In the genomic region with DNA sequence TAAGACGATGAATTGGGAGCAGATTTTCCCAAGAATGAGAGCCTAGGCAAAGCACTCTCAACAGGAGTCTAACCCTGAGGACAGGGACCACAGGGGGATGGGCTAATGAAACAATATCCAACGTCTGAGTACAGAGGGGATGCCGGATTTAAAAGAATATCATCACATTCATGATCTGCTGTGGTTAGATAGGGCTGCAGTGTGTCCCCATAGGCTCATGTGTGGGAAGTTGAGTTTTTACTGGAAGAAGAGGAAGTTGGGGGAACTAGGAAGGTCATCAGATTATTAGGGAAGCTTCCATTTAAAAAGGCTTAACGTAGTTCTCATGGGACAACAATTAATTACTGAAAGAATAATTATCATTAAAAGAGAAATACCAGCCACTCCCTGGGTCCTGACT, we compare ENCODE assay signal across 25 mouse cellular contexts.
DNase-seq lines count a peak whose midpoint lies in the region; ATAC-seq and TF ChIP-seq lines count a peak whose summit lies in the region.
"Had no signal": no experiment of that assay in that cellular context is flagged by ENCODE, and none has a peak within 500 bp of the region (broad histone marks: within the 10 kb centered on the region; RNA-seq: fewer than 3 reads in every experiment).

No protein-coding gene starts in this region.

- no peaks in the 10 kb centered on the region for H3K9me3 ChIP-seq in MEL (replicated peaks; ENCODE audit: insufficient read depth, low read length)
- H3K9me3 ChIP-seq: embryonic facial prominence, embryonic 10.5 days; embryonic facial prominence, embryonic 13.5 days; forebrain, embryonic 12.5 days; forebrain, embryonic 15.5 days; heart, embryonic 12.5 days; heart, embryonic 15.5 days had no signal

- ATAC-seq in granulocyte monocyte progenitor cell, adult 5-6 weeks (replicated peaks; ENCODE audit: poor library complexity, severe bottlenecking), result peak; percentile 58
- peak; percentile 55 for ATAC-seq in megakaryocyte progenitor cell, adult 5-6 weeks (replicated peaks; ENCODE audit: poor library complexity)
- no peak for ATAC-seq in frontal cortex, adult (ENCODE audit: low TSS enrichment)
- ATAC-seq: activated CD4-positive, CD25-positive, alpha-beta regulatory T cell, adult 4 months; CD4-positive, CD25-positive, alpha-beta regulatory T cell, adult 4 months; forebrain, embryonic 15.5 days; inflammation-experienced regulatory T-cells, adult 6 months; intestine, embryonic 16.5 days had no signal

- peaks cover 0 to 30% of the 10 kb centered on the region in 2 experiments; a peak in 2 of 4 replicates for H3K36me3 ChIP-seq in MEL (ENCODE audit: control insufficient read depth in 1 of 2, insufficient read depth in 2 of 2, low read length in 2 of 2)
- H3K36me3 ChIP-seq: embryonic facial prominence, embryonic 10.5 days; embryonic facial prominence, embryonic 13.5 days; forebrain, embryonic 12.5 days; forebrain, embryonic 15.5 days; heart, embryonic 12.5 days; heart, embryonic 15.5 days had no signal

- peaks cover 10 to 25% of the 10 kb centered on the region in 2 experiments for H3K4me1 ChIP-seq in MEL (ENCODE audit: control insufficient read depth in 1 of 2, insufficient read depth in 2 of 2, low read length in 2 of 2)
- peaks cover 44% of the 10 kb centered on the region for H3K4me1 ChIP-seq in bone marrow macrophage, adult 2 months (ENCODE audit: control insufficient read depth, insufficient read depth, low read length)
- H3K4me1 ChIP-seq: embryonic facial prominence, embryonic 10.5 days; embryonic facial prominence, embryonic 13.5 days; forebrain, embryonic 12.5 days had no signal

- H3K27ac ChIP-seq in MEL (ENCODE audit: control insufficient read depth, low read depth, low read length), result peak overlapping the region; percentile 31; the same call in 1 of the 2 replicates
- H3K27ac ChIP-seq in bone marrow macrophage, adult 2 months (ENCODE audit: insufficient read depth, low read depth, low read length), result peak overlapping the region; percentile 40
- H3K27ac ChIP-seq: embryonic facial prominence, embryonic 10.5 days; embryonic facial prominence, embryonic 13.5 days; forebrain, embryonic 12.5 days; forebrain, embryonic 15.5 days; heart, embryonic 15.5 days; hindbrain, embryonic 14.5 days had no signal

- TF ChIP-seq EP300 in MEL (IDR thresholded peaks at IDR 0.05; ENCODE audit: low read depth in 1 of 2, low read length in 2 of 2), result peak; percentile 84 to 86

- TF ChIP-seq CTCF in MEL (IDR thresholded peaks at IDR 0.05 in 2 of 3, conservative IDR thresholded peaks at IDR 0.05 in 1 of 3; ENCODE audit: control insufficient read depth in 1 of 3, insufficient read depth in 1 of 3, low read depth in 2 of 3, low read length in 3 of 3, poor library complexity in 1 of 3, severe bottlenecking in 1 of 3), result no peak
- no peak for TF ChIP-seq CTCF in bone marrow macrophage, adult 2 months (IDR thresholded peaks at IDR 0.05; ENCODE audit: low read depth, low read length)

- peak; percentile 66 for DNase-seq in MEL (ENCODE audit: low read depth, low spot score)
- DNase-seq in thymus, postnatal 0 days (ENCODE audit: low spot score), result no peak
- DNase-seq: adrenal gland, adult 8-10 months; adrenal gland, postnatal 25 days; gastrocnemius, postnatal 10 days; gastrocnemius, postnatal 36 days; heart, adult 11 months; heart, postnatal 10 days; heart, postnatal 4 days had no signal

- H3K9ac ChIP-seq in MEL (ENCODE audit: control insufficient read depth, low read depth, low read length, poor library complexity, severe bottlenecking), result no peak overlapping the region
- H3K9ac ChIP-seq: embryonic facial prominence, embryonic 13.5 days; forebrain, embryonic 12.5 days; forebrain, embryonic 15.5 days; heart, embryonic 12.5 days; heart, embryonic 15.5 days; hindbrain, embryonic 14.5 days had no signal

- H3K27me3 ChIP-seq in MEL (ENCODE audit: control insufficient read depth in 1 of 2, insufficient read depth in 2 of 2, low read length in 2 of 2), result no peaks in the 10 kb centered on the region
- H3K27me3 ChIP-seq: embryonic facial prominence, embryonic 13.5 days; forebrain, embryonic 12.5 days; forebrain, embryonic 15.5 days; heart, embryonic 12.5 days; heart, embryonic 15.5 days had no signal

- H3K79me2 ChIP-seq in MEL (ENCODE audit: control insufficient read depth, insufficient read depth, low read length, poor library complexity), result no peaks in the 10 kb centered on the region

- no peak for TF ChIP-seq RAD21 in MEL (IDR thresholded peaks at IDR 0.05; ENCODE audit: low read depth, low read length)

- no peak for TF ChIP-seq POLR2A in MEL (IDR thresholded peaks at IDR 0.05; ENCODE audit: control insufficient read depth in 1 of 2, insufficient read depth in 1 of 2, low read depth in 1 of 2, low read length in 2 of 2, poor library complexity in 1 of 2)
- TF ChIP-seq POLR2A in bone marrow macrophage, adult 2 months (IDR thresholded peaks at IDR 0.05; ENCODE audit: borderline replicate concordance, low read depth, low read length), result no peak

- H3K4me3 ChIP-seq in MEL (ENCODE audit: control insufficient read depth in 1 of 2, insufficient read depth in 1 of 2, low read depth in 2 of 2, low read length in 2 of 2), result no peak overlapping the region
- H3K4me3 ChIP-seq in bone marrow macrophage, adult 2 months (ENCODE audit: insufficient read depth, low read length), result no peak overlapping the region
- H3K4me3 ChIP-seq: embryonic facial prominence, embryonic 10.5 days; embryonic facial prominence, embryonic 13.5 days; erythroblast, embryonic 14.5 days; forebrain, embryonic 12.5 days; forebrain, embryonic 15.5 days; heart, embryonic 12.5 days; heart, embryonic 15.5 days had no signal

TF ChIP-seq in MEL, 35 proteins besides CTCF, POLR2A, EP300 and RAD21:
- TF ChIP-seq TCF12 (IDR thresholded peaks at IDR 0.05; ENCODE audit: low read depth, low read length) (peak; percentile 71), ELF1 (IDR thresholded peaks at IDR 0.05; ENCODE audit: low read depth, low read length) (peak; percentile 45), GATA1 (IDR thresholded peaks at IDR 0.05; ENCODE audit: low read depth, low read length) (peak; percentile 76), CHD2 (IDR thresholded peaks at IDR 0.05; ENCODE audit: low read length) (peak; percentile 29; the same call in 1 of the 2 replicates), ETS1 (IDR thresholded peaks at IDR 0.05; ENCODE audit: low read depth, low read length) (peak; percentile 62), NELFE (IDR thresholded peaks at IDR 0.05; ENCODE audit: low read depth, low read length) (no peak), ZKSCAN1 (IDR thresholded peaks at IDR 0.05; ENCODE audit: low read depth, low read length) (no peak), MYB (IDR thresholded peaks at IDR 0.05; ENCODE audit: low read depth, low read length) (peak; percentile 46), JUND (IDR thresholded peaks at IDR 0.05; ENCODE audit: low read depth, low read length) (no peak), MYC (IDR thresholded peaks at IDR 0.05; ENCODE audit: low read depth, low read length) (no peak), TAL1 (IDR thresholded peaks at IDR 0.05; ENCODE audit: low read length) (peak; percentile 45), ZNF384 (IDR thresholded peaks at IDR 0.05; ENCODE audit: low read depth, low read length) (no peak), SIN3A (IDR thresholded peaks at IDR 0.05; ENCODE audit: low read length) (no peak), E2F4 (IDR thresholded peaks at IDR 0.05; ENCODE audit: borderline replicate concordance, low read depth, low read length) (no peak), BHLHE40 (IDR thresholded peaks at IDR 0.05; ENCODE audit: borderline replicate concordance, low read depth, low read length) (no peak), CHD1 (IDR thresholded peaks at IDR 0.05; ENCODE audit: low read depth, low read length) (no peak), MEF2A (IDR thresholded peaks at IDR 0.05; ENCODE audit: extremely low read depth, insufficient replicate concordance, low read depth, low read length, poor library complexity, severe bottlenecking) (no peak), RCOR1 (IDR thresholded peaks at IDR 0.05; ENCODE audit: low read depth, low read length) (peak; percentile 82)
TF ChIP-seq in MEL: peak in this region for 8.
